ENCODE assay signal across 20 mouse cellular contexts in the genomic region with DNA sequence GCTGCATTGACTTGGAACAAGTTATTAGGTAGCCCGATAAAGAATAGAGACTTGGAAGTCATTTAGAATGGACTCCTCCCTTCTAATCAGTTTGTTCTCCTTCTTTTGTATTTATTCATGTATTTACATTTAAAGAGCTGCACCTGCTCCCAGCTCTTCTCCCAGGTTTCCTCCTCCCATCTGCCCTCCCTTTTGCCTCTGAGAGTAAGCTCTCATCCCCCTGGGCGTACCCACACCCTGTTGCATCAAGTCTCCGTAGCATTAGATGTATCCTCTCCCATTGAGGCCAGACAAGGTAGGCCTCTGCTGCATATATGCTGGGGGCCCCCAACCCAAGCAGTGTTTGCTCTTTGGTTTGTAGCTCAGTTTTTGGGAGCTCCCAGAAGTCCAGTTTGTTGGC.
"Had no signal": no experiment of that assay in that cellular context is flagged by ENCODE, and none has a peak within 500 bp of the region (broad histone marks: within the 10 kb centered on the region; RNA-seq: fewer than 3 reads in every experiment).

No protein-coding gene starts in this region.

- H3K36me3 ChIP-seq: midbrain, embryonic 10.5 days; midbrain, embryonic 12.5 days; neural tube, embryonic 13.5 days; neural tube, embryonic 15.5 days; stomach, embryonic 15.5 days had no signal

- H3K4me2 ChIP-seq: lung, embryonic 14.5 days; midbrain, embryonic 12.5 days; neural tube, embryonic 13.5 days; neural tube, embryonic 15.5 days; stomach, embryonic 15.5 days had no signal

- H3K9ac ChIP-seq: lung, embryonic 14.5 days; midbrain, embryonic 12.5 days; neural tube, embryonic 13.5 days; neural tube, embryonic 15.5 days; stomach, embryonic 15.5 days had no signal

- ATAC-seq: midbrain, embryonic 16.5 days had no signal

- DNase-seq: lung, adult 18-20 months; lung, embryonic 14.5 days; lung, postnatal 10 days; lung, postnatal 4 days; midbrain, embryonic 14.5 days; retina, postnatal 1 day; right cerebral cortex, adult 18-20 months; right cerebral cortex, postnatal 25 days; right cerebral cortex, postnatal 4 days; spleen, adult 18-20 months; thymus, adult 2 months; thymus, postnatal 25 days had no signal

- H3K4me3 ChIP-seq: midbrain, embryonic 10.5 days; midbrain, embryonic 12.5 days; myocyte; neural tube, embryonic 13.5 days; neural tube, embryonic 15.5 days; stomach, embryonic 15.5 days had no signal

- H3K9me3 ChIP-seq: midbrain, embryonic 10.5 days; midbrain, embryonic 12.5 days; neural tube, embryonic 13.5 days; neural tube, embryonic 15.5 days; stomach, embryonic 15.5 days had no signal

- H3K27ac ChIP-seq: midbrain, embryonic 10.5 days; midbrain, embryonic 12.5 days; neural tube, embryonic 13.5 days; neural tube, embryonic 15.5 days; stomach, embryonic 15.5 days; stomach, postnatal 0 days had no signal

- H3K4me1 ChIP-seq: midbrain, embryonic 10.5 days; midbrain, embryonic 12.5 days; neural tube, embryonic 13.5 days; neural tube, embryonic 15.5 days; stomach, embryonic 15.5 days had no signal

- H3K27me3 ChIP-seq: midbrain, embryonic 12.5 days; neural tube, embryonic 13.5 days; neural tube, embryonic 15.5 days; stomach, embryonic 15.5 days had no signal
